In genomic region chr1:136142336-136142735, GRCm38 (mm10) we compare ENCODE assay signal across 8 mouse cellular contexts. TPM values are rescaled to one million over a fixed set of nuclear protein-coding genes. Genes with fewer than 3 reads are reported as not detected.
DNase-seq lines count a peak whose midpoint lies in the region; ATAC-seq and TF ChIP-seq lines count a peak whose summit lies in the region.

No protein-coding gene starts in this region.

- TF ChIP-seq POLR2A in kidney, adult 2 months (IDR thresholded peaks at IDR 0.05; ENCODE audit: low read depth, low read length): no peak

- H3K4me3 ChIP-seq in kidney, adult 2 months (ENCODE audit: insufficient read depth, low read depth, low read length): no peak overlapping the region
- no peak overlapping the region for H3K4me3 ChIP-seq in kidney, embryonic 14.5 days (ENCODE audit: low read length)
- no peak overlapping the region for H3K4me3 ChIP-seq in intestine, postnatal 0 days (ENCODE audit: low read depth, low read length)
- no peak overlapping the region for H3K4me3 ChIP-seq in midbrain, embryonic 12.5 days

- no peak overlapping the region for H3K27ac ChIP-seq in kidney, adult 2 months (ENCODE audit: insufficient read depth, low read depth, low read length)
- no peak overlapping the region for H3K27ac ChIP-seq in kidney, embryonic 14.5 days (ENCODE audit: low read depth, low read length)
- H3K27ac ChIP-seq in intestine, postnatal 0 days (ENCODE audit: low read depth, low read length): no peak overlapping the region; the same call in 1 of the 2 replicates
- H3K27ac ChIP-seq in midbrain, embryonic 12.5 days (replicated peaks): peak overlapping the region; percentile 49

- no peak for ATAC-seq in kidney, embryonic 14.5 days (ENCODE audit: low FRiP score, low TSS enrichment)
- no peak for ATAC-seq in intestine, postnatal 0 days
- ATAC-seq in midbrain, embryonic 12.5 days (ENCODE audit: low FRiP score, low read depth): peak; percentile 57

- H3K4me2 ChIP-seq in kidney, embryonic 14.5 days (replicated peaks; ENCODE audit: low read depth, low read length): no peak overlapping the region
- no peak overlapping the region for H3K4me2 ChIP-seq in intestine, postnatal 0 days (replicated peaks; ENCODE audit: low read depth)
- H3K4me2 ChIP-seq in midbrain, embryonic 12.5 days (replicated peaks): 0 out of 2 replicates have a peak overlapping the region, but pooled peaks have one; percentile 10

- no peaks in the 10 kb centered on the region for H3K36me3 ChIP-seq in kidney, adult 2 months (ENCODE audit: control insufficient read depth, insufficient read depth, low read length)
- no peaks in the 10 kb centered on the region for H3K36me3 ChIP-seq in kidney, embryonic 14.5 days (ENCODE audit: control insufficient read depth, insufficient read depth, low read length)
- H3K36me3 ChIP-seq in intestine, postnatal 0 days (ENCODE audit: control insufficient read depth, insufficient read depth): peaks cover 17% of the 10 kb centered on the region; the same call in 1 of the 2 replicates
- peaks cover 24% of the 10 kb centered on the region for H3K36me3 ChIP-seq in midbrain, embryonic 12.5 days

- 56% methylated on average over 6 of the region's 6 CpGs for WGBS in kidney, adult 2 months
- WGBS in kidney, embryonic 14.5 days: 49% methylated on average over 6 of the region's 6 CpGs
- WGBS in intestine, postnatal 0 days: 41% methylated on average over 6 of the region's 6 CpGs
- WGBS in midbrain, embryonic 12.5 days: 33% methylated on average over 6 of the region's 6 CpGs

- H3K27me3 ChIP-seq in kidney, adult 2 months (replicated peaks; ENCODE audit: control insufficient read depth, insufficient read depth, low read length): no peaks in the 10 kb centered on the region
- H3K27me3 ChIP-seq in kidney, embryonic 14.5 days (ENCODE audit: control insufficient read depth, insufficient read depth, low read length): no peaks in the 10 kb centered on the region
- H3K27me3 ChIP-seq in intestine, postnatal 0 days (replicated peaks; ENCODE audit: control insufficient read depth, insufficient read depth, low read length): no peaks in the 10 kb centered on the region
- H3K27me3 ChIP-seq in midbrain, embryonic 12.5 days: 0 out of 2 replicates have a peak, but pooled peaks cover 4% of the 10 kb centered on the region

- H3K4me1 ChIP-seq in kidney, adult 2 months (ENCODE audit: control insufficient read depth, insufficient read depth, low read length): no peaks in the 10 kb centered on the region
- H3K4me1 ChIP-seq in kidney, embryonic 14.5 days (ENCODE audit: control insufficient read depth, insufficient read depth, low read length): peaks cover 39% of the 10 kb centered on the region
- H3K4me1 ChIP-seq in intestine, postnatal 0 days (replicated peaks; ENCODE audit: control insufficient read depth, insufficient read depth, low read length): peaks cover 25% of the 10 kb centered on the region
- peaks cover 66% of the 10 kb centered on the region for H3K4me1 ChIP-seq in midbrain, embryonic 12.5 days

- DNase-seq in kidney, adult 2 months: peak; percentile 41
- peak; percentile 62 for DNase-seq in cerebellum, adult 9-10 months
- no peak for DNase-seq in adrenal gland, postnatal 14 days
- DNase-seq in B cell, adult 2 months: no peak
- DNase-seq in adrenal gland, adult 2 months: no peak

- no peaks in the 10 kb centered on the region for H3K9me3 ChIP-seq in kidney, embryonic 14.5 days (ENCODE audit: control insufficient read depth, low read length)
- H3K9me3 ChIP-seq in intestine, postnatal 0 days (ENCODE audit: control insufficient read depth): no peaks in the 10 kb centered on the region
- H3K9me3 ChIP-seq in midbrain, embryonic 12.5 days: no peaks in the 10 kb centered on the region

- no peak overlapping the region for H3K9ac ChIP-seq in kidney, embryonic 14.5 days (ENCODE audit: low read depth, low read length)
- H3K9ac ChIP-seq in intestine, postnatal 0 days (ENCODE audit: low read depth, low read length): peak overlapping the region; percentile 22; the same call in 1 of the 2 replicates
- no peak overlapping the region for H3K9ac ChIP-seq in midbrain, embryonic 12.5 days (replicated peaks)

- TF ChIP-seq CTCF in kidney, adult 2 months (conservative IDR thresholded peaks at IDR 0.05; ENCODE audit: insufficient read depth, insufficient read length, low read depth, low read length): no peak
- TF ChIP-seq CTCF in intestine, postnatal 0 days (IDR thresholded peaks at IDR 0.05; ENCODE audit: low read depth): no peak

RNA-seq across cellular contexts. Expression of gene Kif21b, which starts 11.1 kb away (rescaled TPM):
- 1.3 and 4.2 TPM in 2 replicates for polyA plus RNA-seq in kidney, adult 2 months (2012; rRNA removed)
- polyA plus RNA-seq in kidney, embryonic 14.5 days (2014; fragmentation: Nextera tagmentation; extraction: Ambion mirVana): 3.2 and 3.3 TPM in 2 replicates
- polyA plus RNA-seq in intestine, postnatal 0 days (2015; fragmentation: Nextera tagmentation; extraction: Ambion mirVana): 5.5 and 6.4 TPM in 2 replicates
- 30.8 and 34.2 TPM in 2 replicates for polyA plus RNA-seq in midbrain, embryonic 12.5 days (2016; fragmentation: Nextera tagmentation; extraction: Ambion mirVana)
- 2.7 and 12.5 TPM in 2 replicates for total RNA-seq in adrenal gland, postnatal 14 days (2021)
- 1 to 10 TPM; 2.2 to 5.1 TPM for total RNA-seq in adrenal gland, adult 2 months (2021)
- polyA plus RNA-seq in adrenal gland, adult 2 months (2012; rRNA removed): 4.5 and 6.5 TPM in 2 replicates

Comparison
In these comparisons a context has a peak if more than half of its experiments do, and no peak if none do; other contexts are left out.
1. DNase-seq: peak in kidney, adult 2 months (single experiment) and cerebellum, adult 9-10 months (single experiment); none in adrenal gland, postnatal 14 days (single experiment), B cell, adult 2 months (0 of 2) and adrenal gland, adult 2 months (single experiment).